Mouse (Mus musculus) brain, embryonic 14.5 days (tissue): ENCODE measurements at regions not wholly inside any gene's neighbourhood (a gene's known extent, or its start where the extent isn't known, plus 50 kb on each side); places are given as distances from the start of the nearest gene placed in this dataset.

Experiments
- CTCF ChIP-seq: fragments of 200-500 bp; IDR thresholded peaks from 2 replicates; pipeline ENCODE4 v1.5.1; 2012; ENCODE audit warnings: inconsistent platforms, mild to moderate bottlenecking, moderate library complexity, borderline replicate concordance; ENCODE audit not compliant: insufficient read depth, insufficient read length; ENCODE audit errors: extremely low read depth
- POLR2A ChIP-seq: fragments of 200-500 bp; IDR thresholded peaks from 2 replicates; pipeline ENCODE4 v1.6.1; 2012; ENCODE audit warnings: mild to moderate bottlenecking, inconsistent platforms, borderline replicate concordance; ENCODE audit not compliant: poor library complexity, insufficient read depth, insufficient read length, severe bottlenecking; ENCODE audit errors: extremely low read depth

DNA sequence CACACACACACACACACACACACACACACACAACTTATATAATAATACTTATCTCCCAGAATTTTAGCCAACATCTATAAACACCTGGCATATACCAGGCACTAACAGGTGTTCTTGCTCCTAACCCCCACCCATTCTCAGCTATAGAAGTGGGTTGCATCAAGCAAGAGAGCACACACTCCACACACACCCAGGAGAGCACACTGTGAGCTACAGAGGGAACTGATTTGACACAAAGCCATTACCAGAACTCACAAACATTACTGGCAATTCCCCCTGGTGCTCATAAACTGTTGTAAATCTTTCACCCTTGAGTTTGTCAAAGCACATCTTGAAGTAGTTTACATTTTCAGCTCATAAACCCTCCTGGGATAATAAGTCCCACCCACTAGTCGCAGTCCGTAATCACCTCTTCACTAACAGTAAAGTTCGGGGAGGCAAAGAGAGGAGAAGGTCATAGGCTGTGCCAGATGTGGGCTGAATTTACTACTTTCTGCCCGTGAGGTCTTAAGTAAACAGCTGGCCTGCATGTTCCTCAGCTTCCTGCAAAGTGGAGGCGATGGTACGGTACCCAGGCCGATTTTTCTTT, 62.5 kb downstream of the Drd1 start:
- no peak for TF ChIP-seq POLR2A
- no peak for TF ChIP-seq CTCF
